Mouse (Mus musculus): ENCODE results near the gene Trak2. TPM values are rescaled to one million over a fixed set of nuclear protein-coding genes. Genes with fewer than 3 reads are reported as not detected.
"Not testable (repeated sequence)": the region's sequence is repeated elsewhere in the genome, so short reads cannot be mapped to it uniquely, and the experiment has no call there.

Trak2 gene
- polyA plus RNA-seq, 1 experiment from 2014 or later: 15.7 TPM

DNA sequence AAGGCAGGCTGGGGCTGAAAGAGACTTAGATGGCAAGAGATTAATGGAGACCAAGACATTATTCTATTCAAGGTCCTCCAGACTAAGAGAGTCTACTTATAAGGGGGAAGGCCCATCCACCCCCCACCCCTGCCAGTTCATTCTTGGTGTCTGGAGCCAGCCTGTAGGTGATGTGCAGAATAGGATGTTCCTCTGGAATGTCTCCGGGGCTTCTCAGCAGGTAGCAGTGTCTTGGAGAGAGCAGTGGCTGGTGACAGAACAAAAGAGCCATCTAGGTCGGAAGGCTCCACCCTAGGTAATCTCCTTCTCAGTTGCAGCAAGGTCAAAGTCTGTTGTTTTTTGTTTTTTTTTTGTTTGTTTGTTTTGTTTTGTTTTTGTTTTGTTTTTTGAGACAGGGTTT is 93.9 kb downstream of the Trak2 start:
- 96% methylated on average over 2 of the region's 2 CpGs for WGBS
- H3K27ac ChIP-seq (ENCODE audit: low read depth, low read length); H3K36me3 ChIP-seq (ENCODE audit: control insufficient read depth, insufficient read depth, low read length); H3K9ac ChIP-seq (ENCODE audit: low read depth, low read length); H3K9me3 ChIP-seq (ENCODE audit: control insufficient read depth, low read length); H3K27me3 ChIP-seq (ENCODE audit: control insufficient read depth, insufficient read depth, low read length); H3K4me1 ChIP-seq (ENCODE audit: control insufficient read depth, insufficient read depth, low read length); H3K4me3 ChIP-seq (ENCODE audit: low read length); H3K4me2 ChIP-seq (replicated peaks; ENCODE audit: low read depth, low read length); ATAC-seq (ENCODE audit: low FRiP score, low TSS enrichment): not testable (repeated sequence)

- H3K4me1 ChIP-seq (ENCODE audit: control insufficient read depth, insufficient read depth, low read length); H3K9me3 ChIP-seq (ENCODE audit: control insufficient read depth, low read length); H3K4me2 ChIP-seq (replicated peaks; ENCODE audit: low read depth, low read length); ATAC-seq (ENCODE audit: low FRiP score, low TSS enrichment); H3K27ac ChIP-seq (ENCODE audit: low read depth, low read length); H3K4me3 ChIP-seq (ENCODE audit: low read length); H3K27me3 ChIP-seq (ENCODE audit: control insufficient read depth, insufficient read depth, low read length); H3K9ac ChIP-seq (ENCODE audit: low read depth, low read length); H3K36me3 ChIP-seq (ENCODE audit: control insufficient read depth, insufficient read depth, low read length): not testable (repeated sequence)
- 86% methylated on average over 4 of the region's 4 CpGs for WGBS
Observed at GRCm38 (mm10) chr1:58876500-58876899, 96.7 kb downstream of the Trak2 start.

GRCm38 (mm10) chr1:58860586-58860985 is 112.6 kb downstream of the Trak2 start:
- H3K4me1 ChIP-seq (ENCODE audit: control insufficient read depth, insufficient read depth, low read length); H3K27me3 ChIP-seq (ENCODE audit: control insufficient read depth, insufficient read depth, low read length); H3K9me3 ChIP-seq (ENCODE audit: control insufficient read depth, low read length); H3K27ac ChIP-seq (ENCODE audit: low read depth, low read length); ATAC-seq (ENCODE audit: low FRiP score, low TSS enrichment); H3K4me3 ChIP-seq (ENCODE audit: low read length); H3K4me2 ChIP-seq (replicated peaks; ENCODE audit: low read depth, low read length); H3K36me3 ChIP-seq (ENCODE audit: control insufficient read depth, insufficient read depth, low read length); H3K9ac ChIP-seq (ENCODE audit: low read depth, low read length): not testable (repeated sequence)
- 87% methylated on average over 3 of the region's 3 CpGs for WGBS

DNA sequence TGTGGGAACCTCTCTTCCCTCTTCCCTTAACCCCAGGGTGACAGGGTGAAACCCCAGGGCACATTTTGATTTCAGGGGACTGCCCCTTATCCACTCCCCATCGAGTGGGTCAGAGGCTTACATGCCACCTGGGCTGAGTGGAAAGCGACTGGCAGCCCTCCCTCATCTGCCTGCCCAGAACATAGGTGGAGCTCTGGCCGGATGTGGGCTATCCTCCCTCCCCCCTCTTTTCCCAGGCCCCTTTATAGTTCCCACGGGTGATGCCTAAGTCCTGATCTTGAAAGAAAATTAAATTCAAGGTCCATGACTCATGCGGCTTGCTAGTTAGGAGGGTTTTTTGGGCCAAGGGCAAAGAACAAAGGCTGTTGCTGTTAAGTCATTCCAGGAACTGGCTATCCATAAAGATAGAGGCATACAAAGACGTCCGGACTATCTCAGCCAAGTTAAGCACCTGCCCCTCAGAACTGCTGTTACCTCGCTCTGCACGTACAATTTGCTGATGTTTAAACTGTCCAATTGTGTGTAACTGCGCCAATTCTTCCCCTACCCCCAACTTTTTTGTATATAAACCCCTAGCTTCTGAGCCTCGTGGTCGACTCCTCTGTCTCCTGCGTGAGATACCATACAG is 113.4 kb downstream of the Trak2 start:
- ATAC-seq (ENCODE audit: low FRiP score, low TSS enrichment); H3K4me3 ChIP-seq (ENCODE audit: low read length); H3K4me2 ChIP-seq (replicated peaks; ENCODE audit: low read depth, low read length); H3K9me3 ChIP-seq (ENCODE audit: control insufficient read depth, low read length); H3K9ac ChIP-seq (ENCODE audit: low read depth, low read length); H3K27me3 ChIP-seq (ENCODE audit: control insufficient read depth, insufficient read depth, low read length); H3K4me1 ChIP-seq (ENCODE audit: control insufficient read depth, insufficient read depth, low read length); H3K36me3 ChIP-seq (ENCODE audit: control insufficient read depth, insufficient read depth, low read length); H3K27ac ChIP-seq (ENCODE audit: low read depth, low read length): not testable (repeated sequence)
- WGBS: 73% methylated on average over 13 of the region's 13 CpGs

GRCm38 (mm10) chr1:58859131-58859530 is 114.1 kb downstream of the Trak2 start:
- ATAC-seq (ENCODE audit: low FRiP score, low TSS enrichment); H3K36me3 ChIP-seq (ENCODE audit: control insufficient read depth, insufficient read depth, low read length); H3K4me2 ChIP-seq (replicated peaks; ENCODE audit: low read depth, low read length); H3K9me3 ChIP-seq (ENCODE audit: control insufficient read depth, low read length); H3K9ac ChIP-seq (ENCODE audit: low read depth, low read length); H3K4me3 ChIP-seq (ENCODE audit: low read length); H3K27ac ChIP-seq (ENCODE audit: low read depth, low read length); H3K27me3 ChIP-seq (ENCODE audit: control insufficient read depth, insufficient read depth, low read length); H3K4me1 ChIP-seq (ENCODE audit: control insufficient read depth, insufficient read depth, low read length): not testable (repeated sequence)
- WGBS: 77% methylated on average over 4 of the region's 4 CpGs

GRCm38 (mm10) chr1:58856811-58857210 is 116.4 kb downstream of the Trak2 start:
- not testable (repeated sequence) for H3K4me2 ChIP-seq (replicated peaks; ENCODE audit: low read depth, low read length); H3K4me1 ChIP-seq (ENCODE audit: control insufficient read depth, insufficient read depth, low read length); H3K36me3 ChIP-seq (ENCODE audit: control insufficient read depth, insufficient read depth, low read length); ATAC-seq (ENCODE audit: low FRiP score, low TSS enrichment); H3K27ac ChIP-seq (ENCODE audit: low read depth, low read length); H3K27me3 ChIP-seq (ENCODE audit: control insufficient read depth, insufficient read depth, low read length); H3K9me3 ChIP-seq (ENCODE audit: control insufficient read depth, low read length); H3K9ac ChIP-seq (ENCODE audit: low read depth, low read length); H3K4me3 ChIP-seq (ENCODE audit: low read length)
- WGBS: 88% methylated on average over 3 of the region's 3 CpGs

Other genes with a start within 250 kb of the Trak2 start
- gene Casp8, start 178.1 kb downstream of the Trak2 start, polyA plus RNA-seq (2014; fragmentation: Nextera tagmentation; extraction: Ambion mirVana): 35.2 and 41.3 TPM in 2 replicates
- 24.1 and 24.9 TPM in 2 replicates for gene Stradb, start 92 bp upstream of the Trak2 start, polyA plus RNA-seq (2014; fragmentation: Nextera tagmentation; extraction: Ambion mirVana)
- gene C2cd6, start 121.5 kb upstream of the Trak2 start, polyA plus RNA-seq (2014; fragmentation: Nextera tagmentation; extraction: Ambion mirVana): not detected in 2 replicates
- gene Tmem237, start 147.0 kb upstream of the Trak2 start, polyA plus RNA-seq (2014; fragmentation: Nextera tagmentation; extraction: Ambion mirVana): 49.9 and 53.8 TPM in 2 replicates
- gene Mpp4, start 190.0 kb upstream of the Trak2 start, polyA plus RNA-seq (2014; fragmentation: Nextera tagmentation; extraction: Ambion mirVana): 0.59 and 0.62 TPM in 2 replicates

Measured in kidney, embryonic 14.5 days (tissue).